9 mouse cellular contexts compared by ENCODE assay signal in the genomic region with DNA sequence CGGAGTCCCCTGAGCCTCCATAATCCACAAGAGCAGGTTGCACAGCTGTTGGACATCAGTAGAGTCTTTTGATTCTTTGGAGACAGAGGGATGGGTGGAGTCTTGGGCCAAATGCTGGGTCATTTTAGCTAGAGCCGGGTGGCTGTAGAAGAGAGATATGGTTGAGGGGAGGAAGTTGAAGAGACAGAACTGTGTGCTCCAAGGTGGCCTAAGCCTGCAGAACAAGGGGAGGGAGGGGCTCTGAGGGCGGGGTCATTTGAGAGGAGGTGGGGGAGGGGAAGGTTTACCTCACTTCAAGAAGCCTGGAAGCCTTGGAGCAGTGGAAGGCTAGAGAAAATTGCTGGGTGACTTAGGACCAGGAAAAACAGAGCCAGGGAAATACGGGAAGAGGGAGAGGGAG. TPM values are rescaled to one million over a fixed set of nuclear protein-coding genes. Genes with fewer than 3 reads are reported as not detected.
DNase-seq lines count a peak whose midpoint lies in the region; ATAC-seq and TF ChIP-seq lines count a peak whose summit lies in the region.
"Had no signal": no experiment of that assay in that cellular context is flagged by ENCODE, and none has a peak within 500 bp of the region (broad histone marks: within the 10 kb centered on the region; RNA-seq: fewer than 3 reads in every experiment).

A gene (plus strand): TSS at position 296 of the 400 bp plus-strand sequence.

- H3K4me1 ChIP-seq in heart, embryonic 11.5 days (ENCODE audit: control insufficient read depth, insufficient read depth, low read length), result no peaks in the 10 kb centered on the region
- H3K4me1 ChIP-seq in CH12.LX (ENCODE audit: control insufficient read depth in 1 of 2, insufficient read depth in 2 of 2), result peaks cover 18 to 54% of the 10 kb centered on the region in 2 experiments

- 17% methylated on average over 3 of the region's 4 CpGs for WGBS in heart, embryonic 11.5 days (ENCODE audit: insufficient replicate concordance)

- no peak for TF ChIP-seq EP300 in CH12.LX (IDR thresholded peaks at IDR 0.05; ENCODE audit: low read length)

- in situ Hi-C loops in CH12.LX (cut with MboI; ENCODE audit: low pct_ligation_motif_present, low pct_unique_long_range_greater_than_20kb, low sequenced_read_pairs), result loop anchor here (25.0 kb wide), 1 partner anchor 187 kb away; no protein-coding TSS in a partner anchor

- no peak for DNase-seq in heart, postnatal 25 days (ENCODE audit: low spot score)
- peak; percentile 37 for DNase-seq in CH12.LX (ENCODE audit: extremely low read depth)
- no peak for DNase-seq in gastrocnemius, postnatal 10 days
- DNase-seq in urinary bladder, adult 2 months (ENCODE audit: low spot score), result no peak
- DNase-seq in gastrocnemius, postnatal 25 days, result no peak
- DNase-seq: cerebellum, postnatal 14 days had no signal

- intact Hi-C loops in heart, postnatal 25 days (cut with DNase I), result no loop called here

- peak within 1 kb of the TSS; percentile 50 for H3K4me2 ChIP-seq in heart, embryonic 11.5 days
- peak within 1 kb of the TSS; percentile 33 for H3K4me2 ChIP-seq in CH12.LX (ENCODE audit: insufficient read depth, low read depth, poor library complexity, severe bottlenecking)

- H3K36me3 ChIP-seq in heart, embryonic 11.5 days (ENCODE audit: control insufficient read depth, insufficient read depth, low read length), result no peaks in the 10 kb centered on the region
- peaks cover 0 to 19% of the 10 kb centered on the region in 2 experiments for H3K36me3 ChIP-seq in CH12.LX (replicated peaks in 1 of 2; ENCODE audit: control insufficient read depth in 1 of 2, insufficient read depth in 1 of 2, low read length in 1 of 2)

- TF ChIP-seq RAD21 in CH12.LX (IDR thresholded peaks at IDR 0.05; ENCODE audit: low read depth, low read length), result no peak

- H3K4me3 ChIP-seq in heart, embryonic 11.5 days (ENCODE audit: low read depth, low read length), result peak within 1 kb of the TSS; percentile 21
- H3K4me3 ChIP-seq in CH12.LX (replicated peaks in 1 of 3; ENCODE audit: low read depth in 2 of 3, low read length in 2 of 3, poor library complexity in 1 of 3), result peak within 1 kb of the TSS; percentile 39 to 58 (median 55)

- H3K9me3 ChIP-seq in heart, embryonic 11.5 days (replicated peaks; ENCODE audit: control insufficient read depth, low read length), result no peaks in the 10 kb centered on the region
- H3K9me3 ChIP-seq in CH12.LX (replicated peaks; ENCODE audit: low read length), result peaks cover 5% of the 10 kb centered on the region

- dilution Hi-C loops in CH12.LX (cut with MboI; ENCODE audit: extremely low pct_ligation_motif_present, extremely low pct_unique_long_range_greater_than_20kb, low sequenced_read_pairs), result no loop called here

- TF ChIP-seq POLR2A in CH12.LX (IDR thresholded peaks at IDR 0.05; ENCODE audit: low read depth, low read length), result no peak

- no peaks in the 10 kb centered on the region for H3K79me2 ChIP-seq in CH12.LX (replicated peaks; ENCODE audit: control insufficient read depth, extremely low read depth, insufficient read depth, poor library complexity, severe bottlenecking)

- peak within 1 kb of the TSS; percentile 70 for H3K27ac ChIP-seq in heart, embryonic 11.5 days (ENCODE audit: low read depth, low read length)
- 0 out of 2 replicates have a peak within 1 kb of the TSS, but pooled peaks have one; percentile 25 for H3K27ac ChIP-seq in CH12.LX (ENCODE audit: insufficient read depth, low read depth)

- ATAC-seq in heart, embryonic 11.5 days (replicated peaks; ENCODE audit: insufficient number of reproducible peaks, low FRiP score, low TSS enrichment), result peak; percentile 87
- peak; percentile 70 for ATAC-seq in erythroblast, adult 5-6 weeks (replicated peaks; ENCODE audit: low FRiP score, poor library complexity, severe bottlenecking)
- ATAC-seq in megakaryocyte, adult 5-6 weeks (ENCODE audit: poor library complexity, severe bottlenecking), result peak; percentile 41

- H3K27me3 ChIP-seq in heart, embryonic 11.5 days (ENCODE audit: control insufficient read depth, insufficient read depth, low read length), result no peaks in the 10 kb centered on the region
- H3K27me3 ChIP-seq in CH12.LX (replicated peaks), result no peaks in the 10 kb centered on the region

- TF ChIP-seq CTCF in CH12.LX (conservative IDR thresholded peaks at IDR 0.05 in 1 of 2, IDR thresholded peaks at IDR 0.05 in 1 of 2; ENCODE audit: low read depth in 2 of 2, low read length in 2 of 2), result no peak

- 0 out of 2 replicates have a peak within 1 kb of the TSS, but pooled peaks have one; percentile 22 for H3K9ac ChIP-seq in heart, embryonic 11.5 days (ENCODE audit: low read depth, low read length)
- 0 out of 2 replicates have a peak within 1 kb of the TSS, but pooled peaks have one; percentile 10 for H3K9ac ChIP-seq in CH12.LX (ENCODE audit: insufficient read depth, low read depth)

TF ChIP-seq in CH12.LX, 34 proteins besides CTCF, POLR2A, EP300 and RAD21:
- TF ChIP-seq ETS1 (conservative IDR thresholded peaks at IDR 0.05; ENCODE audit: low read depth, low read length) (no peak), MXI1 (IDR thresholded peaks at IDR 0.05; ENCODE audit: low read depth, low read length) (no peak), MAZ (IDR thresholded peaks at IDR 0.05; ENCODE audit: low read depth, low read length) (no peak), USF1 (IDR thresholded peaks at IDR 0.05; ENCODE audit: low read depth, low read length) (no peak), JUND (conservative IDR thresholded peaks at IDR 0.05; ENCODE audit: low read depth, low read length) (no peak), NRF1 (IDR thresholded peaks at IDR 0.05; ENCODE audit: low read depth, low read length) (no peak), NELFE (IDR thresholded peaks at IDR 0.05; ENCODE audit: low read depth, low read length) (no peak), PAX5 (IDR thresholded peaks at IDR 0.05; ENCODE audit: low read length) (no peak), RCOR1 (conservative IDR thresholded peaks at IDR 0.05; ENCODE audit: low read depth, low read length) (no peak), MAX (IDR thresholded peaks at IDR 0.05; ENCODE audit: low read length) (no peak), MEF2A (IDR thresholded peaks at IDR 0.05; ENCODE audit: borderline replicate concordance, low read depth, low read length) (no peak), ZC3H11A (IDR thresholded peaks at IDR 0.05; ENCODE audit: low read depth, low read length) (no peak), GABPA (IDR thresholded peaks at IDR 0.05; ENCODE audit: insufficient replicate concordance, low read depth, low read length) (no peak), KAT2A (IDR thresholded peaks at IDR 0.05; ENCODE audit: insufficient replicate concordance, low read length) (no peak), E2F4 (IDR thresholded peaks at IDR 0.05; ENCODE audit: insufficient replicate concordance, low read depth, low read length) (no peak)
TF ChIP-seq in CH12.LX: peak in this region for 0.

RNA-seq across cellular contexts. Expression of the gene that starts here (rescaled TPM):
- 0.66 and 0.79 TPM in 2 replicates for polyA plus RNA-seq in heart, embryonic 11.5 days (2014; fragmentation: Nextera tagmentation; extraction: Ambion mirVana)
- under 1 TPM; 0.31 to 0.75 TPM for total RNA-seq in heart, postnatal 25 days (2021)
- 1.3 and 2.4 TPM in 2 replicates for total RNA-seq in CH12.LX (2012; rRNA removed)
- 5.5 and 6.4 TPM in 2 replicates for total RNA-seq in CH12.LX (2014; rRNA removed)
- polyA plus RNA-seq in CH12.LX (2012; ENCODE audit: insufficient read length, low read depth), result 9.8 and 10.2 TPM in 2 replicates
- total RNA-seq in erythroblast, adult 5-6 weeks (2015; ENCODE audit: low replicate concordance), result 13.4 and 26.1 TPM in 2 replicates
- total RNA-seq in erythroblast, adult 5-6 weeks (2017; ENCODE audit: low replicate concordance), result 13.8 and 15.1 TPM in 2 replicates
- total RNA-seq in megakaryocyte, adult 5-6 weeks (2015), result 48.1 and 51.7 TPM in 2 replicates
- 45.3 and 52.1 TPM in 2 replicates for total RNA-seq in megakaryocyte, adult 5-6 weeks (2017)
- total RNA-seq in gastrocnemius, postnatal 10 days (2021), result under 1 TPM in 1 of 2 experiments, not detected in 1; 0.18 TPM
- polyA plus RNA-seq in urinary bladder, adult 2 months (2012; rRNA removed), result 0.19 and 0.32 TPM in 2 replicates
- under 1 TPM in 1 of 2 experiments, not detected in 1; 0.08 TPM for total RNA-seq in gastrocnemius, postnatal 25 days (2021)

Comparison
In these comparisons a context has a peak if more than half of its experiments do, and no peak if none do; other contexts are left out.
1. Peak in ATAC-seq, H3K4me3 ChIP-seq, H3K27ac ChIP-seq, H3K9ac ChIP-seq and H3K4me2 ChIP-seq in heart, embryonic 11.5 days; RNA of the gene not detected or under 1 TPM.